Mouse (Mus musculus) lung, embryonic 14.5 days (tissue): Measurements from ENCODE around the gene Nfatc3. TPM values are rescaled to one million over a fixed set of nuclear protein-coding genes. Genes with fewer than 3 reads are reported as not detected.

Experiments used
- ATAC-seq: fragments of 200-750 bp; cut with Nextera tagmentation; 2 replicates; pipeline ENCODE4 v1.8.0; 2017; ENCODE audit warnings: mild to moderate bottlenecking, moderate TSS enrichment, moderate library complexity; ENCODE audit not compliant: insufficient read depth
- DNase-seq: peaks from one replicate; pipeline ENCODE4 v3.0.0-alpha.2; 2015
- H3K27ac ChIP-seq: fragments of 300-500 bp; sonication (generic); 2 replicates; pipeline ENCODE4 v1.5.1; 2014; ENCODE audit warnings: low read depth, mild to moderate bottlenecking, moderate library complexity
- H3K27me3 ChIP-seq: fragments of 300-500 bp; sonication (generic); 2 replicates; pipeline ENCODE4 v1.6.1; 2014; ENCODE audit warnings: low read length, control low read depth; ENCODE audit not compliant: insufficient read depth
- H3K36me3 ChIP-seq: fragments of 300-500 bp; sonication (generic); 2 replicates; pipeline ENCODE4 v1.6.1; 2014; ENCODE audit warnings: control low read depth; ENCODE audit not compliant: insufficient read depth
- H3K4me1 ChIP-seq: fragments of 300-500 bp; sonication (generic); 2 replicates; pipeline ENCODE4 v1.6.1; 2014; ENCODE audit warnings: antibody characterized with exemption, control low read depth; ENCODE audit not compliant: insufficient read depth
- H3K4me2 ChIP-seq: fragments of 300-500 bp; sonication (generic); 2 replicates; pipeline ENCODE4 v1.6.1; 2014; ENCODE audit warnings: mild to moderate bottlenecking
- H3K4me3 ChIP-seq: fragments of 300-500 bp; sonication (generic); 2 replicates; pipeline ENCODE4 v1.5.1; 2014; ENCODE audit warnings: low read depth, low read length
- H3K9ac ChIP-seq: fragments of 300-500 bp; sonication (generic); 2 replicates; pipeline ENCODE4 v1.6.1; 2014
- H3K9me3 ChIP-seq: fragments of 300-500 bp; sonication (generic); 2 replicates; pipeline ENCODE4 v1.6.1; 2016; ENCODE audit warnings: low read depth, low read length, control low read depth
- CTCF ChIP-seq: IDR thresholded peaks from 2 replicates; pipeline ENCODE4 v1.5.1; 2016; ENCODE audit warnings: antibody characterized with exemption, low read depth
- WGBS: fragments of 180-500 bp; shearing (Covaris S2); extraction: QIAGEN DNeasy Blood & Tissue Kit; methylation state at CpG from one replicate; pipeline ENCODE4 v1.1.7; 2014; 5-methylcytosine and 5-hydroxymethylcytosine counted together
- polyA plus RNA-seq: library from polyadenylated mRNA; unstranded; fragments of >200 nt; fragmentation: Nextera tagmentation; extraction: Ambion mirVana; gene quantifications from 2 replicates; pipeline ENCODE4 v1.2.1, GENCODE M21; 2014

Gene Nfatc3
- polyA plus RNA-seq, 1 experiment from 2014 or later, result 7.6 TPM

GRCm38 (mm10) chr8:106077452-106078067 lies 18.9 kb downstream of the Nfatc3 start:
- TF ChIP-seq CTCF, result peak; percentile 23; the same call in 1 of the 2 replicates
- Histone ChIP-seq H3K27ac (no peak overlapping the region), H3K4me2 (no peak overlapping the region), H3K9ac (no peak overlapping the region), H3K4me3 (no peak overlapping the region), H3K36me3 (peaks cover 11% of the 10 kb centered on the region), H3K27me3 (no peaks in the 10 kb centered on the region), H3K9me3 (no peaks in the 10 kb centered on the region), H3K4me1 (no peaks in the 10 kb centered on the region)
- no peak for DNase-seq
- ATAC-seq, result no peak
- WGBS, result 96% methylated on average over 1 of the region's 1 CpGs

- Histone ChIP-seq H3K36me3 (peaks cover 50% of the 10 kb centered on the region), H3K27ac (no peak overlapping the region), H3K4me3 (no peak overlapping the region), H3K4me1 (no peaks in the 10 kb centered on the region), H3K4me2 (no peak overlapping the region), H3K9me3 (no peaks in the 10 kb centered on the region), H3K27me3 (no peaks in the 10 kb centered on the region), H3K9ac (no peak overlapping the region)
- DNase-seq (no peak), ATAC-seq (no peak)
- WGBS, result 84% methylated on average over 4 of the region's 4 CpGs
- no peak for TF ChIP-seq CTCF
Observed at GRCm38 (mm10) chr8:106102321-106102720, 43.7 kb downstream of the Nfatc3 start.

- no peak overlapping the region for H3K4me3 ChIP-seq
- H3K36me3 ChIP-seq, result peaks cover 60% of the 10 kb centered on the region
- H3K4me1 ChIP-seq, result no peaks in the 10 kb centered on the region
- H3K9ac ChIP-seq, result no peak overlapping the region
- DNase-seq, result no peak
- WGBS, result 84% methylated on average over 2 of the region's 2 CpGs
- H3K27me3 ChIP-seq, result no peaks in the 10 kb centered on the region
- H3K4me2 ChIP-seq, result no peak overlapping the region
- ATAC-seq, result no peak
- no peak for TF ChIP-seq CTCF
- H3K9me3 ChIP-seq, result no peaks in the 10 kb centered on the region
- no peak overlapping the region for H3K27ac ChIP-seq
Observed at GRCm38 (mm10) chr8:106103888-106104287, 45.2 kb downstream of the Nfatc3 start.

GRCm38 (mm10) chr8:106106193-106106592 lies 47.6 kb downstream of the Nfatc3 start:
- no peak for TF ChIP-seq CTCF
- peaks cover 68% of the 10 kb centered on the region for H3K36me3 ChIP-seq
- H3K4me3 ChIP-seq, result no peak overlapping the region
- no peak overlapping the region for H3K27ac ChIP-seq
- no peaks in the 10 kb centered on the region for H3K4me1 ChIP-seq
- 85% methylated on average over 1 of the region's 1 CpGs for WGBS
- ATAC-seq (no peak), DNase-seq (no peak)
- no peaks in the 10 kb centered on the region for H3K27me3 ChIP-seq
- no peaks in the 10 kb centered on the region for H3K9me3 ChIP-seq
- H3K9ac ChIP-seq, result no peak overlapping the region
- H3K4me2 ChIP-seq, result no peak overlapping the region

GRCm38 (mm10) chr8:106108080-106108479 lies 49.4 kb downstream of the Nfatc3 start:
- H3K4me2 ChIP-seq, result no peak overlapping the region
- H3K9ac ChIP-seq, result no peak overlapping the region
- H3K4me1 ChIP-seq, result no peaks in the 10 kb centered on the region
- no peak for TF ChIP-seq CTCF
- 95% methylated on average over 4 of the region's 4 CpGs for WGBS
- H3K9me3 ChIP-seq, result no peaks in the 10 kb centered on the region
- H3K27me3 ChIP-seq, result no peaks in the 10 kb centered on the region
- no peak overlapping the region for H3K27ac ChIP-seq
- no peak for DNase-seq
- H3K4me3 ChIP-seq, result no peak overlapping the region
- H3K36me3 ChIP-seq, result peaks cover 59% of the 10 kb centered on the region
- no peak for ATAC-seq

- Histone ChIP-seq H3K4me1 (no peaks in the 10 kb centered on the region), H3K27ac (no peak overlapping the region), H3K27me3 (no peaks in the 10 kb centered on the region), H3K9me3 (no peaks in the 10 kb centered on the region), H3K9ac (no peak overlapping the region), H3K36me3 (peaks cover 57% of the 10 kb centered on the region), H3K4me2 (no peak overlapping the region), H3K4me3 (no peak overlapping the region)
- DNase-seq (no peak), ATAC-seq (no peak)
- WGBS, result 91% methylated on average over 3 of the region's 3 CpGs
- TF ChIP-seq CTCF, result no peak
Observed at GRCm38 (mm10) chr8:106108729-106109128, 50.1 kb downstream of the Nfatc3 start.

GRCm38 (mm10) chr8:106112041-106112440 lies 53.4 kb downstream of the Nfatc3 start:
- ATAC-seq (no peak), DNase-seq (no peak)
- WGBS, result 62% methylated on average over 2 of the region's 2 CpGs
- Histone ChIP-seq H3K36me3 (peaks cover 56% of the 10 kb centered on the region), H3K9me3 (no peaks in the 10 kb centered on the region), H3K27me3 (no peaks in the 10 kb centered on the region), H3K9ac (no peak overlapping the region), H3K27ac (peak overlapping the region; percentile 43; the same call in 1 of the 2 replicates), H3K4me1 (no peaks in the 10 kb centered on the region), H3K4me3 (no peak overlapping the region), H3K4me2 (no peak overlapping the region)
- no peak for TF ChIP-seq CTCF
